Mouse (Mus musculus) gastrocnemius, adult 2 months (tissue): ENCODE measurements around the gene Aven. TPM values are rescaled to one million over a fixed set of nuclear protein-coding genes. Genes with fewer than 3 reads are reported as not detected.

Experiments
- DNase-seq: peaks from one replicate; pipeline ENCODE4 v3.0.0; 2022
- H3K27ac ChIP-seq: fragments of 200-600 bp; 2 replicates; pipeline ENCODE4 v1.8.1; 2022; ENCODE audit warnings: mild to moderate bottlenecking
- H3K4me3 ChIP-seq: fragments of 200-600 bp; 2 replicates; pipeline ENCODE4 v1.8.1; 2022; ENCODE audit warnings: mild to moderate bottlenecking, moderate library complexity
- CTCF ChIP-seq: fragments of 200-600 bp; IDR thresholded peaks from 2 replicates; pipeline ENCODE4 v1.8.1; 2022; ENCODE audit warnings: antibody characterized with exemption, mild to moderate bottlenecking, moderate library complexity
- intact Hi-C: fragments of 180-260 bp; cut with DNase I; formaldehyde crosslinking; loops from one replicate; pipeline ENCODE4 v1.15.1; 2025
- microRNA-seq: library from miRNA; unstranded; fragments of <30 nt; microRNA quantifications from one replicate; pipeline ENCODE4 v1.2.0, GENCODE M21; 2021
- total RNA-seq, 2 experiments: library from RNA; stranded (reverse); gene quantifications; 2 replicates each; pipeline ENCODE4 v1.2.3; 2021

The Aven gene
- total RNA-seq, 2 experiments from 2014 or later = 15.0 to 16.1 TPM

DNA sequence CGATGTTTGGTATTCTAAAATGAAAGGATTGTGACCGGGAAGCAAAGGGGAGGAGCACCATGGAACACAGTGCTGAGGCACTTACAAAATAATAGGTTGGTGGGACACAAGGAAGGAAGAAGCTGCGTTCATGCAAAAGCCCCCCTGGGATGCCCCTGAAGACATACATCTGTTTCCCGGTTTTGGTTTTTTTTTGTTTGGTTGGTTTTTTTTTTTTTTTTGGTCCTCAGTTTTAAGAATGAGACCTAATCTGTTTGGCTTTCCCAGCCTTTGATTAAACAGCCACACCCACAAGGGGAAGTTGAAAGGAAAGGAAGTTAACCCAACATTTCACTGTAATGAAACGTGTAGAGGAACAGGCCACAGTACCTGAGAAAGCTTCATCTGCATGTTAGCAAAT is 163.4 kb downstream of the Aven start:
- no peak for TF ChIP-seq CTCF

DNA sequence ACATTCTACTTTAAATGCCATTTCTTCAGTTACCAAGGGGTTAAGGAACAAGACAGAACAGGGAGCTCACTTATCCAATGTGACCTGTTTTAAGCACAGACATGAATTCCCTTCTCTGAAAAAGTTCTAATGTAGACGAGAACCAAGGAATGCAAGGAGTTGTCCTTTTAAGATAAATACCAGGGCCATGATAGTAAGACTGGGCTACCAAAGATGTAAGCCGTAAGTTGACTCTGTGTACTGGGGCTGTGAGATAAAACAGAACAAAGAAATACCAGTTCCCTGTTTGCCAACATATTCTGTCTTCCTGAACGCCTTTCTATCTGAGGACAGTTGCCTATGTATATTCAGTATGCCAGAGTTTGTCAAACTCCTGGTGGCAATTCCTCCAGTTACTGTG is 176.7 kb downstream of the Aven start:
- H3K4me3 ChIP-seq = no peak overlapping the region
- no peak overlapping the region for H3K27ac ChIP-seq
- no peak for DNase-seq
- TF ChIP-seq CTCF = no peak
- intact Hi-C loops = no loop called here

More for the DNA sequence above, 163.4 kb downstream of the Aven start:
- intact Hi-C loops = no loop called here
- Histone ChIP-seq H3K27ac (no peak overlapping the region), H3K4me3 (no peak overlapping the region)
- no peak for DNase-seq

- no peak for DNase-seq
- intact Hi-C loops = no loop called here
- Histone ChIP-seq H3K27ac (no peak overlapping the region), H3K4me3 (no peak overlapping the region)
- no peak for TF ChIP-seq CTCF
Measured at GRCm38 (mm10) chr2:112676175-112676574, 183.4 kb downstream of the Aven start.

GRCm38 (mm10) chr2:112676721-112677120 is 184.0 kb downstream of the Aven start:
- Histone ChIP-seq H3K4me3 (no peak overlapping the region), H3K27ac (no peak overlapping the region)
- no peak for TF ChIP-seq CTCF
- DNase-seq = peak; percentile 52
- intact Hi-C loops = no loop called here

DNA sequence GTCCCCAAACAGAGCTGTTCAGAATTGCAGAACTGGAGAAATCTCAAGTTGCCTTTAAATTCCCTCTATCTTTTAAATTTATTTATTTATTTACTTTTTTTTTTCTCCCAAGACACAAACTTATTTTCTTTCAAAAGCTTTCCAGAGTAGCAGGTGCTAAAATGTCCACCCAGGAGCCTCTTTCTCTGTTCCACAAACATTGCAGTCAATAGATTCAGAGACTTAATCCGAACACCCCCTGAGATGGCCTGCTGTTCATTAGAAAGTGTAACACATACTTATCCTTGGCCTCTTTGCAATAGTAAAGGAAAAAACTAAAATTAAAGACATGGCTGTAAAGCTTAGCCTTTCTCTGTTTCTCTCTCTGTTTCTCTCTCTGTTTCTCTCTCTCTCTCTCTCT is 184.5 kb downstream of the Aven start:
- no peak for DNase-seq
- no peak for TF ChIP-seq CTCF
- no peak overlapping the region for H3K4me3 ChIP-seq
- no peak overlapping the region for H3K27ac ChIP-seq
- intact Hi-C loops = no loop called here

GRCm38 (mm10) chr2:112681817-112682216 is 189.1 kb downstream of the Aven start:
- intact Hi-C loops = no loop called here
- H3K4me3 ChIP-seq = no peak overlapping the region
- no peak for DNase-seq
- H3K27ac ChIP-seq = no peak overlapping the region
- TF ChIP-seq CTCF = no peak

Small RNAs within 50 kb of the gene (microRNA-seq; reads per million reads assigned to microRNA genes)
- not detected for gene Gm44374

Other genes with a start within 250 kb of the Aven start
- gene Nutm1, start 233.7 kb upstream of the Aven start, total RNA-seq = not detected
- gene Nop10, start 231.0 kb upstream of the Aven start, total RNA-seq = 10 to 100 TPM; 51.6 to 64.3 TPM
- gene Slc12a6, start 227.1 kb upstream of the Aven start, total RNA-seq = 10 to 100 TPM; 25.5 to 26.6 TPM
- gene Gm21985, start 226.7 kb upstream of the Aven start, total RNA-seq = 1 to 10 TPM in 1 of 2 experiments, under 1 TPM in 1; 0.71 to 1.8 TPM
- 10 to 100 TPM; 68.4 to 75.8 TPM for gene Emc4, start 124.9 kb upstream of the Aven start, total RNA-seq
- 1 to 10 TPM; 2.1 to 3.2 TPM for gene Katnbl1, start 113.8 kb upstream of the Aven start, total RNA-seq
- 10 to 100 TPM; 12.6 to 15.3 TPM for gene Emc7, start 38.0 kb upstream of the Aven start, total RNA-seq
- gene Chrm5, start 12.2 kb upstream of the Aven start, total RNA-seq = under 1 TPM in 1 of 2 experiments, not detected in 1; 0.20 TPM